Mouse (Mus musculus) lung, embryonic 16.5 days (tissue): ENCODE data around the gene Bpnt1. TPM values are rescaled to one million over a fixed set of nuclear protein-coding genes. Genes with fewer than 3 reads are reported as not detected.

Experiments used
- ATAC-seq: fragments of 200-750 bp; cut with Nextera tagmentation; 2 replicates; pipeline ENCODE4 v1.8.0; 2017; ENCODE audit warnings: low read depth, mild to moderate bottlenecking, moderate library complexity
- H3K27ac ChIP-seq: fragments of 300-500 bp; sonication (generic); 2 replicates; pipeline ENCODE4 v1.5.1; 2014; ENCODE audit warnings: mild to moderate bottlenecking, control low read depth, low read length
- H3K27me3 ChIP-seq: fragments of 300-500 bp; sonication (generic); 2 replicates; pipeline ENCODE4 v1.6.1; 2014; ENCODE audit warnings: low read depth, low read length, mixed read lengths; ENCODE audit not compliant: control insufficient read depth, insufficient read depth
- H3K36me3 ChIP-seq: fragments of 300-500 bp; sonication (generic); 2 replicates; pipeline ENCODE4 v1.6.1; 2014; ENCODE audit warnings: low read length; ENCODE audit not compliant: control insufficient read depth, insufficient read depth
- H3K4me1 ChIP-seq: fragments of 300-500 bp; sonication (generic); replicated peaks from 2 replicates; pipeline ENCODE4 v1.6.1; 2014; ENCODE audit warnings: low read length, mixed read lengths; ENCODE audit not compliant: control insufficient read depth, insufficient read depth
- H3K4me2 ChIP-seq: fragments of 300-500 bp; sonication (generic); 2 replicates; pipeline ENCODE4 v1.6.1; 2014; ENCODE audit warnings: low read depth, low read length, control low read depth
- H3K4me3 ChIP-seq: fragments of 300-500 bp; sonication (generic); 2 replicates; pipeline ENCODE4 v1.5.1; 2014; ENCODE audit warnings: mild to moderate bottlenecking, low read length, control low read depth
- H3K9ac ChIP-seq: fragments of 300-500 bp; sonication (generic); 2 replicates; pipeline ENCODE4 v1.6.1; 2014; ENCODE audit warnings: low read length, control low read depth
- H3K9me3 ChIP-seq: fragments of 300-500 bp; sonication (generic); 2 replicates; pipeline ENCODE4 v1.6.1; 2016; ENCODE audit warnings: low read length; ENCODE audit not compliant: control insufficient read depth
- WGBS: fragments of 180-500 bp; shearing (Covaris S2); extraction: QIAGEN DNeasy Blood & Tissue Kit; methylation state at CpG from one replicate; pipeline ENCODE4 v1.1.7; 2014; 5-methylcytosine and 5-hydroxymethylcytosine counted together
- polyA plus RNA-seq: library from polyadenylated mRNA; unstranded; fragments of >200 nt; fragmentation: Nextera tagmentation; extraction: Ambion mirVana; gene quantifications from 2 replicates; pipeline ENCODE4 v1.2.1, GENCODE M21; 2015

Gene Bpnt1
- 28.8 and 30.5 TPM in 2 replicates for polyA plus RNA-seq

DNA sequence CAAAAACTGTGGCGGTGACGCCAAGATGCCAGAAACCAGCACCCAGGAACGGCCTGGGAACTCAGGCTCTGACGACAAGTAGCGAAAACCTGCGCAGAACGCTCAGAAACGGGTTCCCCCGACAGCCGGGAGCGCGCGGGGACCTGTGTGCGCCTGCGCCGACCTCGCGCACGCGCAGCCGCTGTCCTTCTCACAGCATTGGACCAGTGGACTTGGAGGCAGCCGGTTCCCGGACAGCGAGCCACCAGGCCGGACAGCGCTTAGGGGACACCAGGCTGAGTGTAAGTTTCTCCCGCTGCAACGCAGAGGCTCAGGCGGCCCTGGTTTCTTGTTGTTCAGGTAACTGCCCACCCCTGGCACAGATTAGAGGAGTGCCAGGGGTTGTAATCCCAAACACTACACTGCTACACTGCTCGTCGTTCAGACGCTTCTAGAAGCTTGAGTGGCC, at the start of gene Bpnt1:
Gene Bpnt1 (plus strand): TSS at position 167 of the 448 bp plus-strand sequence.
- Histone ChIP-seq H3K9ac (peak within 1 kb of the TSS; percentile 91), H3K36me3 (no peaks in the 10 kb centered on the region), H3K27me3 (no peaks in the 10 kb centered on the region), H3K4me2 (peak within 1 kb of the TSS; percentile 83), H3K9me3 (no peaks in the 10 kb centered on the region), H3K4me1 (peaks cover 14% of the 10 kb centered on the region), H3K27ac (peak within 1 kb of the TSS; percentile 92), H3K4me3 (peak within 1 kb of the TSS; percentile 81)
- ATAC-seq = peak; percentile 89
- under 1% methylated on average over 32 of the region's 32 CpGs for WGBS

- no peak for ATAC-seq
- H3K27ac ChIP-seq = no peak overlapping the region
- H3K36me3 ChIP-seq = peaks cover 42% of the 10 kb centered on the region
- H3K9me3 ChIP-seq = no peaks in the 10 kb centered on the region
- H3K4me1 ChIP-seq = peaks cover 7% of the 10 kb centered on the region
- H3K9ac ChIP-seq = no peak overlapping the region
- H3K4me2 ChIP-seq = no peak overlapping the region
- no peaks in the 10 kb centered on the region for H3K27me3 ChIP-seq
- 80% methylated on average over 11 of the region's 11 CpGs for WGBS
- H3K4me3 ChIP-seq = no peak overlapping the region
These were observed 49.1 kb upstream of the Bpnt1 start for GRCm38 (mm10) chr1:185282846-185283245.

- peaks cover 7% of the 10 kb centered on the region for H3K4me1 ChIP-seq
- peaks cover 43% of the 10 kb centered on the region for H3K36me3 ChIP-seq
- no peaks in the 10 kb centered on the region for H3K9me3 ChIP-seq
- no peak overlapping the region for H3K9ac ChIP-seq
- WGBS = 94% methylated on average over 15 of the region's 15 CpGs
- no peak overlapping the region for H3K27ac ChIP-seq
- no peaks in the 10 kb centered on the region for H3K27me3 ChIP-seq
- no peak overlapping the region for H3K4me3 ChIP-seq
- no peak overlapping the region for H3K4me2 ChIP-seq
- no peak for ATAC-seq
These were observed 48.7 kb upstream of the Bpnt1 start for GRCm38 (mm10) chr1:185283247-185283646.

- Histone ChIP-seq H3K4me2 (no peak overlapping the region), H3K9ac (no peak overlapping the region), H3K4me1 (peaks cover 7% of the 10 kb centered on the region), H3K27me3 (no peaks in the 10 kb centered on the region), H3K4me3 (no peak overlapping the region), H3K27ac (no peak overlapping the region), H3K36me3 (peaks cover 34% of the 10 kb centered on the region), H3K9me3 (no peaks in the 10 kb centered on the region)
- ATAC-seq = peak; percentile 87
- 44% methylated on average over 4 of the region's 4 CpGs for WGBS
These were observed 47.2 kb upstream of the Bpnt1 start for GRCm38 (mm10) chr1:185284740-185285139.

DNA sequence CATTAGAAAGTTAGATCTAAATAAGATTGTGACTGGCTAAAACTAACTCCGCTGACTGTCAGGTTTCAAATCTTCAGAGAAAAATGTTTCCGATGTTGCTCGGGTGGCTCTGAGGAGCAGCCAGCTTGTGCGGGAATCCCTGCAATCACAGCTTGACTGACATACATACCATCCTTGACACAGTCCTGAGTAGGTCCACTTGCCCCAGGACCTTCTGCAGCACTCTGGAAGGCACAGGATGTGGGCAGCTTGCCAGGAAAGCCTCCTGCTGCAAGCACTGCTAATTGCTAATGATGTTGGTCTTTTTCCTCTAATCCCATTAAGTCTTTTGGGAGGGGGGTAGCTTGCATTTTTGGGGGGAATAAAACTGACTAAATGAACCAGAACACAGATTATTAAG, 46.8 kb upstream of the Bpnt1 start:
- peak; percentile 73 for ATAC-seq
- H3K27ac ChIP-seq = no peak overlapping the region
- WGBS = 62% methylated on average over 4 of the region's 4 CpGs

GRCm38 (mm10) chr1:185287066-185287465, 44.9 kb upstream of the Bpnt1 start:
- Histone ChIP-seq H3K27ac (no peak overlapping the region), H3K9ac (no peak overlapping the region), H3K4me3 (no peak overlapping the region), H3K9me3 (no peaks in the 10 kb centered on the region), H3K27me3 (no peaks in the 10 kb centered on the region), H3K36me3 (peaks cover 42% of the 10 kb centered on the region), H3K4me1 (peaks cover 7% of the 10 kb centered on the region), H3K4me2 (no peak overlapping the region)
- WGBS = 89% methylated on average over 20 of the region's 20 CpGs
- no peak for ATAC-seq

More for the DNA sequence above, 46.8 kb upstream of the Bpnt1 start:
- no peak overlapping the region for H3K4me2 ChIP-seq
- no peaks in the 10 kb centered on the region for H3K27me3 ChIP-seq
- H3K9me3 ChIP-seq = no peaks in the 10 kb centered on the region
- peaks cover 36% of the 10 kb centered on the region for H3K36me3 ChIP-seq
- H3K9ac ChIP-seq = no peak overlapping the region
- peaks cover 7% of the 10 kb centered on the region for H3K4me1 ChIP-seq
- H3K4me3 ChIP-seq = no peak overlapping the region

DNA sequence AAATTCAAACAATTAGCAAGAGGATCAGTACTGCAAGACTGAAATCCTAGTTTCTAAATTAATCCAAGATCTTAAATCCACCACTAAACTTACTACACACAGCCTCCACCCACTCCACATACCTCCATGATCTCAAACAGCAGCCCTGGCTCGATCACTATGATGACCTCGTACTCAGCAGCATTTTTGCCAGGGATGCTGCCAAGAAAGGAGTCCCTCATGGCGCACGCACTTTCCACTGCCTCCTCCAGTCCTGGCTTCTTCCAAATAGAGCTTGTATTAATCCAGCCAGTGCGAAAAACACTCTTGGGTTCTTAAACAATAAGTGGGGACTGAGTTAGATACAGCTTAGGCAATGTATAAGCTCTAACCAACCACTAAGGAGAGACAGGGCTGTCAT, 42.7 kb upstream of the Bpnt1 start:
- Histone ChIP-seq H3K9me3 (no peaks in the 10 kb centered on the region), H3K9ac (no peak overlapping the region), H3K4me3 (no peak overlapping the region), H3K4me1 (peaks cover 7% of the 10 kb centered on the region), H3K27ac (no peak overlapping the region), H3K27me3 (no peaks in the 10 kb centered on the region), H3K4me2 (no peak overlapping the region), H3K36me3 (peaks cover 31% of the 10 kb centered on the region)
- 68% methylated on average over 5 of the region's 5 CpGs for WGBS
- peak; percentile 13; the same call in 1 of the 2 replicates for ATAC-seq

DNA sequence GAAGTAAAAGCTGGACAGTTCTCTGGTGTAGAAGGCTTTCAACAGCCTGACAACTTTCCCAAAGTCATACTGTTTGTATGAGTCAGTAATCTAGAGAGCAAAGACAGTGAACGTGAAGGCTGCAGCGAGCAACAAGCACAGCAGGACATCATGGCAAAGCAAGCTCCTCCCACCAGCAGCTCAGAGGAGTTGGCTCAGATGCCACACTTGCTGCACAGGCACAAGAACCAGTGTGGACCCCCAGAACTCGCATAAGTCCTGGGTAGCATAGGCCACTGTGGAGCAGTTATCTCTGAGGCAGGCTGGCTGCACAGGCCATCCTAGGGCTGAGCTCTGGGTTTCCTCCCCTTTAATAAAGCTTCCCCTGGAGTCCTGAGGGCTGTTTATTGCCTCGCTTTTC, 40.6 kb upstream of the Bpnt1 start:
- 86% methylated on average over 4 of the region's 4 CpGs for WGBS
- Histone ChIP-seq H3K27ac (no peak overlapping the region), H3K4me1 (no peaks in the 10 kb centered on the region), H3K9me3 (no peaks in the 10 kb centered on the region), H3K4me3 (no peak overlapping the region), H3K27me3 (no peaks in the 10 kb centered on the region), H3K36me3 (peaks cover 30% of the 10 kb centered on the region), H3K9ac (no peak overlapping the region), H3K4me2 (no peak overlapping the region)
- ATAC-seq = no peak

GRCm38 (mm10) chr1:185292646-185293360, 39.1 kb upstream of the Bpnt1 start:
- Histone ChIP-seq H3K36me3 (peaks cover 28% of the 10 kb centered on the region), H3K9ac (no peak overlapping the region), H3K27me3 (no peaks in the 10 kb centered on the region), H3K4me3 (no peak overlapping the region), H3K4me1 (no peaks in the 10 kb centered on the region), H3K27ac (no peak overlapping the region), H3K4me2 (no peak overlapping the region), H3K9me3 (no peaks in the 10 kb centered on the region)
- ATAC-seq = no peak
- 91% methylated on average over 10 of the region's 10 CpGs for WGBS
